Mouse (Mus musculus) forebrain, embryonic 14.5 days (tissue): Measurements from ENCODE around the gene Wbp4. TPM values are rescaled to one million over a fixed set of nuclear protein-coding genes. Genes with fewer than 3 reads are reported as not detected.

Experiments used
- ATAC-seq: fragments of 200-750 bp; cut with Nextera tagmentation; 2 replicates; pipeline ENCODE4 v1.8.0; 2017; ENCODE audit warnings: mild to moderate bottlenecking, moderate library complexity
- DNase-seq: peaks from one replicate; pipeline ENCODE4 v3.0.0-alpha.2; 2015; ENCODE audit warnings: low spot score
- H3K27ac ChIP-seq: fragments of 300-500 bp; sonication (generic); 2 replicates; pipeline ENCODE4 v1.5.1; 2014; ENCODE audit warnings: low read depth, mild to moderate bottlenecking, control low read depth, low read length, moderate library complexity
- H3K27me3 ChIP-seq: fragments of 300-500 bp; sonication (generic); replicated peaks from 2 replicates; pipeline ENCODE4 v1.6.1; 2014; ENCODE audit warnings: low read length, control low read depth, mixed read lengths; ENCODE audit not compliant: control insufficient read depth, insufficient read depth
- H3K36me3 ChIP-seq: fragments of 300-500 bp; sonication (generic); 2 replicates; pipeline ENCODE4 v1.6.1; 2014; ENCODE audit warnings: low read length, control low read depth; ENCODE audit not compliant: control insufficient read depth, insufficient read depth
- H3K4me1 ChIP-seq: fragments of 300-500 bp; sonication (generic); 2 replicates; pipeline ENCODE4 v1.6.1; 2014; ENCODE audit warnings: antibody characterized with exemption, low read length, control low read depth; ENCODE audit not compliant: control insufficient read depth, insufficient read depth
- H3K4me2 ChIP-seq: fragments of 300-500 bp; sonication (generic); 2 replicates; pipeline ENCODE4 v1.6.1; 2014; ENCODE audit warnings: mild to moderate bottlenecking, control low read depth, low read length
- H3K4me3 ChIP-seq: fragments of 300-500 bp; sonication (generic); 2 replicates; pipeline ENCODE4 v1.5.1; 2014; ENCODE audit warnings: low read depth, low read length, control low read depth
- H3K9ac ChIP-seq: fragments of 300-500 bp; sonication (generic); 2 replicates; pipeline ENCODE4 v1.6.1; 2014; ENCODE audit warnings: mild to moderate bottlenecking, low read length, control low read depth, moderate library complexity
- H3K9me3 ChIP-seq: fragments of 300-500 bp; sonication (generic); replicated peaks from 2 replicates; pipeline ENCODE4 v1.6.1; 2016; ENCODE audit warnings: low read length, control low read depth, mixed read lengths; ENCODE audit not compliant: control insufficient read depth
- WGBS: fragments of 180-500 bp; shearing (Covaris S2); extraction: QIAGEN DNeasy Blood & Tissue Kit; methylation state at CpG from one replicate; pipeline ENCODE4 v1.1.7; 2014; 5-methylcytosine and 5-hydroxymethylcytosine counted together
- polyA plus RNA-seq: library from polyadenylated mRNA; unstranded; fragments of >200 nt; fragmentation: Nextera tagmentation; extraction: Ambion mirVana; gene quantifications from 2 replicates; pipeline ENCODE4 v1.2.1, GENCODE M21; 2014

Wbp4 gene
- polyA plus RNA-seq, 1 experiment from 2014 or later: 43.9 TPM

- H3K4me2 ChIP-seq: no peak overlapping the region
- H3K27me3 ChIP-seq: no peaks in the 10 kb centered on the region
- H3K27ac ChIP-seq: no peak overlapping the region
- ATAC-seq: 0 out of 2 replicates have a peak, but pooled peaks have one; percentile 29
- H3K4me3 ChIP-seq: no peak overlapping the region
- no peak for DNase-seq
- H3K36me3 ChIP-seq: peaks cover 8% of the 10 kb centered on the region; the same call in 1 of the 2 replicates
- WGBS: 73% methylated on average over 20 of the region's 20 CpGs
- H3K4me1 ChIP-seq: no peaks in the 10 kb centered on the region
- H3K9me3 ChIP-seq: no peaks in the 10 kb centered on the region
- H3K9ac ChIP-seq: no peak overlapping the region
Measured at GRCm38 (mm10) chr14:79420083-79420685, 61.1 kb downstream of the Wbp4 start.

GRCm38 (mm10) chr14:79413121-79413520, 68.2 kb downstream of the Wbp4 start:
- Histone ChIP-seq H3K4me1 (no peaks in the 10 kb centered on the region), H3K36me3 (peaks cover 9% of the 10 kb centered on the region; the same call in 1 of the 2 replicates), H3K9ac (no peak overlapping the region), H3K4me2 (no peak overlapping the region), H3K27ac (no peak overlapping the region), H3K4me3 (no peak overlapping the region), H3K9me3 (no peaks in the 10 kb centered on the region), H3K27me3 (no peaks in the 10 kb centered on the region)
- DNase-seq (no peak), ATAC-seq (no peak)
- 85% methylated on average over 6 of the region's 6 CpGs for WGBS

DNA sequence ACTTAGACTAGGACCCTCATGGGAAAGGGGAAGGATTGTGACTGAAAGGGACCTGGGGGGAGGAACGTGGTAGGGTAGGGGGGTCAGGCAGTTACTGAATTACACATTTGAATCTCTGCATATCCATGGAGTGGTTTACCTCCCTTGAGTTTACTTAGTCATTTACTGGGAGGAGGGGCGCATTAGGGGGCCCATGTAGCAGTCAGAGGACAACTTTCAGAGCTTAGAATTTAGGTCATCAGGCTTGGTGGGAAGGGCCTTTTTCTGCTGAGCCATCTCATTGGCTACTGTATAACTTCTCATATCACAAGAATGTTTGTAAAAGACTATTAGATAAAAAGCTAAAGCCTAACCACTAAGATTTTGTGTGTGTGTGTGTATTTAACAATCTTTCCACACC, 70.7 kb downstream of the Wbp4 start:
- no peaks in the 10 kb centered on the region for H3K4me1 ChIP-seq
- no peak overlapping the region for H3K9ac ChIP-seq
- no peak overlapping the region for H3K4me2 ChIP-seq
- WGBS: 78% methylated on average over 2 of the region's 2 CpGs
- H3K27me3 ChIP-seq: no peaks in the 10 kb centered on the region
- H3K9me3 ChIP-seq: no peaks in the 10 kb centered on the region
- ATAC-seq: no peak
- H3K4me3 ChIP-seq: no peak overlapping the region
- H3K27ac ChIP-seq: no peak overlapping the region
- no peak for DNase-seq
- H3K36me3 ChIP-seq: peaks cover 19% of the 10 kb centered on the region; the same call in 1 of the 2 replicates

Other genes starting within 250 kb of the Wbp4 start
- gene Zfp957, start 234.2 kb downstream of the Wbp4 start, polyA plus RNA-seq: not detected in 2 replicates
- gene Rgcc, start 179.9 kb downstream of the Wbp4 start, polyA plus RNA-seq: 68.7 and 81.5 TPM in 2 replicates
- 22.9 TPM in 2 replicates for gene Naa16, start 90.7 kb downstream of the Wbp4 start, polyA plus RNA-seq
- 11.3 and 13.4 TPM in 2 replicates for gene Mtrf1, start 83.7 kb downstream of the Wbp4 start, polyA plus RNA-seq
- 22.9 and 28.1 TPM in 2 replicates for gene Kbtbd7, start 55.0 kb downstream of the Wbp4 start, polyA plus RNA-seq
- gene Kbtbd6, start 29.7 kb downstream of the Wbp4 start, polyA plus RNA-seq: 3.0 and 3.1 TPM in 2 replicates
- 1.9 and 2.7 TPM in 2 replicates for gene Elf1, start 326 bp downstream of the Wbp4 start, polyA plus RNA-seq
- gene Sugt1, start 106.2 kb upstream of the Wbp4 start, polyA plus RNA-seq: 134 and 149 TPM in 2 replicates
- gene Cnmd, start 180.7 kb upstream of the Wbp4 start, polyA plus RNA-seq: 1.5 and 2.2 TPM in 2 replicates